Mouse (Mus musculus) brain, adult 2 months (tissue): Measurements from ENCODE around the gene Gm10318.

Experiments
- DNase-seq: peaks from one replicate; pipeline ENCODE4 v3.0.0; 2011; ENCODE audit warnings: low read depth, low spot score

Gene Gm10318

GRCm38 (mm10) chr10:77890987-77891565, 38.4 kb downstream of the Gm10318 start:
- peak; percentile 39 for DNase-seq

GRCm38 (mm10) chr10:77895562-77895961, 42.9 kb downstream of the Gm10318 start:
- peak; percentile 23 for DNase-seq

- DNase-seq, result no peak
Observed at GRCm38 (mm10) chr10:77900126-77900525, 47.5 kb downstream of the Gm10318 start.

- no peak for DNase-seq
Observed at GRCm38 (mm10) chr10:77900903-77901818, 48.5 kb downstream of the Gm10318 start.

- peak; percentile 26 for DNase-seq
Observed at GRCm38 (mm10) chr10:77901871-77902210, 49.2 kb downstream of the Gm10318 start.

- peak; percentile 65 for DNase-seq
Observed at GRCm38 (mm10) chr10:77902211-77902893, 49.7 kb downstream of the Gm10318 start, which contains the start of gene Lrrc3. Gene Lrrc3 (minus strand): TSS chr10:77902536.

- peak; percentile 88 for DNase-seq
Observed at GRCm38 (mm10) chr10:77902894-77903715, 50.4 kb downstream of the Gm10318 start.
